Mouse (Mus musculus) heart, embryonic 16.5 days (tissue): ENCODE results near the gene Cubn. TPM values are rescaled to one million over a fixed set of nuclear protein-coding genes. Genes with fewer than 3 reads are reported as not detected.
A peak's percentile ranks its signal among the peaks of the same experiment; 100 is the strongest.

Source experiments
- ATAC-seq: fragments of 200-750 bp; cut with Nextera tagmentation; replicated peaks from 2 replicates; pipeline ENCODE4 v1.8.0; 2017; ENCODE audit warnings: moderate number of reproducible peaks; ENCODE audit not compliant: insufficient read depth, low FRiP score; ENCODE audit errors: extremely low read depth
- H3K27ac ChIP-seq: fragments of 300-500 bp; sonication (generic); 2 replicates; pipeline ENCODE4 v1.5.1; 2014; ENCODE audit warnings: mild to moderate bottlenecking, low read length, control low read depth, moderate library complexity
- H3K27me3 ChIP-seq: fragments of 300-500 bp; sonication (generic); 2 replicates; pipeline ENCODE4 v1.6.1; 2014; ENCODE audit warnings: low read length, mixed read lengths; ENCODE audit not compliant: control insufficient read depth, insufficient read depth
- H3K36me3 ChIP-seq: fragments of 300-500 bp; sonication (generic); 2 replicates; pipeline ENCODE4 v1.6.1; 2014; ENCODE audit not compliant: control insufficient read depth, insufficient read depth
- H3K4me1 ChIP-seq: fragments of 300-500 bp; sonication (generic); 2 replicates; pipeline ENCODE4 v1.6.1; 2014; ENCODE audit warnings: low read length, mixed read lengths; ENCODE audit not compliant: control insufficient read depth, insufficient read depth
- H3K4me2 ChIP-seq: fragments of 300-500 bp; sonication (generic); 2 replicates; pipeline ENCODE4 v1.6.1; 2014; ENCODE audit warnings: low read depth, mild to moderate bottlenecking, control low read depth, low read length
- H3K4me3 ChIP-seq: fragments of 300-500 bp; sonication (generic); 2 replicates; pipeline ENCODE4 v1.5.1; 2014; ENCODE audit warnings: mild to moderate bottlenecking, control low read depth, low read length
- H3K9ac ChIP-seq: fragments of 300-500 bp; sonication (generic); 2 replicates; pipeline ENCODE4 v1.6.1; 2014; ENCODE audit warnings: low read length, control low read depth
- H3K9me3 ChIP-seq: fragments of 300-500 bp; sonication (generic); replicated peaks from 2 replicates; pipeline ENCODE4 v1.6.1; 2016; ENCODE audit warnings: low read length; ENCODE audit not compliant: control insufficient read depth
- WGBS: fragments of 180-500 bp; shearing (Covaris S2); extraction: QIAGEN DNeasy Blood & Tissue Kit; methylation state at CpG from one replicate; pipeline ENCODE4 v1.1.7; 2014; 5-methylcytosine and 5-hydroxymethylcytosine counted together
- polyA plus RNA-seq: library from polyadenylated mRNA; unstranded; fragments of >200 nt; fragmentation: Nextera tagmentation; extraction: Ambion mirVana; gene quantifications from 2 replicates; pipeline ENCODE4 v1.2.1, GENCODE M21; 2015

Cubn gene
- polyA plus RNA-seq, 1 experiment from 2014 or later, result 0.28 TPM

DNA sequence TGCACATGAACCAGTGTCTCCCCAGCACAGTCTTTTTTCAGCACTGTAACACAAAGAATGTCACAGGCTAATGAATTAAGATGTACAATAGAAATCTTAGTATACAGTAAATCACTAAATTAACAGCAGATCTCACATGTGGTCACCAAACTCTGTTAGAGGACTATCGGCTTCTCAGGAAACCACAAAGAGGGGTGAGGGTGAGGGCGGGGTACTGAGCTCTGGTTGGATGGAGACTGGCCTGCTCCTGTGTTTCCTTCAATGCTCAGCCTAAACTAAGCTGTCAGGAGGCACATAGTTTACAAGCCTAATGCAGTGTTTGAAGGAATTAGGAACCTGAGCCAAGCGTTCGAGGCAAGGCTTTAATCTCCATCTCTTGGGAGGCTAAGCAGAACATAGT is 228.5 kb downstream of the Cubn start:
- H3K4me2 ChIP-seq, result no peak overlapping the region
- H3K4me1 ChIP-seq, result peaks cover 4% of the 10 kb centered on the region; the same call in 1 of the 2 replicates
- no peak overlapping the region for H3K27ac ChIP-seq
- H3K4me3 ChIP-seq, result no peak overlapping the region
- 77% methylated on average over 4 of the region's 4 CpGs for WGBS
- peaks cover 11% of the 10 kb centered on the region; the same call in 1 of the 2 replicates for H3K36me3 ChIP-seq
- no peaks in the 10 kb centered on the region for H3K9me3 ChIP-seq
- no peak overlapping the region for H3K9ac ChIP-seq
- no peak for ATAC-seq
- H3K27me3 ChIP-seq, result no peaks in the 10 kb centered on the region

DNA sequence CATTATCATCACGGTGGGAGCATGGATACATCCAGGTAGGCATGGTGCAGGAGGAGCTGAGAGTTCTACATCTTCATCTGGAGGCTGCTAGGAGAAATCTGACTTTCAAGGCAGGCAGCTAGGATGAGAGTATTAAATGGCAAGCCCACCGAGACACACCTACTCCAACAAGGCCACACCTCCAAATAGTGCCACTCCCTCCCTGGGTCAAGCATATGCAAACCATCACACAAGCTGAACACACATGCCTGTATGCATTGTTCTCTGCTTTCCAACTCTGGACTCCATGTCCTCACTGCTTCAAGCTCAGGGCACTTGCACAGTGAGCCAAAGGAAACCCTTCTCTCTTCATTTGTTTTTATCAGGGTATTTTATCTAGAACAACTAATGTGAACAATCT is 233.0 kb downstream of the Cubn start:
- Histone ChIP-seq H3K4me2 (no peak overlapping the region), H3K36me3 (peaks cover 38% of the 10 kb centered on the region), H3K27ac (no peak overlapping the region), H3K4me3 (no peak overlapping the region), H3K9me3 (peaks cover 5% of the 10 kb centered on the region; the same call in 1 of the 2 replicates), H3K9ac (no peak overlapping the region), H3K27me3 (no peaks in the 10 kb centered on the region), H3K4me1 (no peaks in the 10 kb centered on the region)
- WGBS, result 70% methylated on average over 2 of the region's 2 CpGs
- no peak for ATAC-seq

DNA sequence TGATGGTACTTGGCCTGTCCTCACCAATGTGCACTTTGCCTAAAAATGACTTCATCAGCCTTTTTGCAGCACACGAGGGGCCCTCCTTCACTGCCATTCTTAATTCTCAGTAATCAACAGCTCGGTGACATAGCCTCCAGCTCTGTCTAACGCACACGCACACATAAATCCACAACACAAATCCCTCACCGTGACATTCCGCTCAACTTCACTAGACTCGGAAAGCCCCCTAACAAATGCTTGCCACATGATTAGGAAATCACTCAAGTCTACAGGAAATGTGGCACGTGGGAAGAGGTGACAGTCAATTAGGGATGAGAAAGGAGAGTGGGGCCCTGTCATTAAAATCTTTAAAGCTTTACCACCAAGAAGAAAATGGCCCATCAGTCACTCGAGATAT is 250.9 kb downstream of the Cubn start:
- H3K4me3 ChIP-seq, result no peak overlapping the region
- H3K36me3 ChIP-seq, result peaks cover 11% of the 10 kb centered on the region
- no peak overlapping the region for H3K9ac ChIP-seq
- 61% methylated on average over 9 of the region's 9 CpGs for WGBS
- no peak overlapping the region for H3K4me2 ChIP-seq
- H3K27me3 ChIP-seq, result no peaks in the 10 kb centered on the region
- no peaks in the 10 kb centered on the region for H3K9me3 ChIP-seq
- no peak overlapping the region for H3K27ac ChIP-seq
- H3K4me1 ChIP-seq, result peaks cover 7% of the 10 kb centered on the region
- ATAC-seq, result no peak

DNA sequence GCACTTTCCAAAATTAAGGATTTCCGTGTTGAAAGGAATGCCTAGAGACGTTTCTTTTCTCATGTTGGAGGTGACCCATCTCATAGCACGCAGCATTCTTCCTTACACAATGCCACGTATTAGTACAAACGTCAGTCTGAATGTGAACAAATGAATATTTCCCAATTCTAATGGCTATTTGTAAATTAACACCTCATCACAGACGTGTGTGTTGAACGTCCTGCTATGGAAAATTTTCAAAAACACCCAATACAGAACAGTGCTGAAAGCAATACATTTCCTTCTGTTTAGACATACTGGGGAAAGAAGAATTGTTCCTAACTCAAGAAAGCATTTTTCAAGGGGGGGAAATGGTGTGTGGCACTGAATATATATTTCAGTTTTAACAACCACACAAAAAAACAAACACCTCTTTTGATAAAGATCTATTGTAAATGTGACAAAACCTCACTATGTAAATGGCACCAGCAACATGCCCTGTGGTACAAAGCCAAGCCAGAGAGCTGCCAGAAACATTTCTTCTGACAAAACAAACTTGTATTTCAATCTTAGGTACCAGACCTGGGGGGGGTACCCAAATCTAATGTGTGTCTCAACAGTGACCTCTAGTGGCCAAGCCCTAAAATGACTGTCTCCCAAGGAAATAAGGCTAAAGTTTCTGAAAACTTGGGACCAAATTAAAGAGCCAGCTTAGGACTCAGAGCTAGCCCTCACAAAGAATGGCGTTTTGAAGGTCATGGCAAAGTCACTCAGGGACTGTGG is 254.3 kb downstream of the Cubn start:
- H3K9me3 ChIP-seq, result no peaks in the 10 kb centered on the region
- H3K27ac ChIP-seq, result no peak overlapping the region
- H3K36me3 ChIP-seq, result peaks cover 6% of the 10 kb centered on the region
- 69% methylated on average over 8 of the region's 8 CpGs for WGBS
- H3K9ac ChIP-seq, result no peak overlapping the region
- H3K4me3 ChIP-seq, result no peak overlapping the region
- no peak for ATAC-seq
- no peak overlapping the region for H3K4me2 ChIP-seq
- H3K4me1 ChIP-seq, result peaks cover 25% of the 10 kb centered on the region
- H3K27me3 ChIP-seq, result no peaks in the 10 kb centered on the region

DNA sequence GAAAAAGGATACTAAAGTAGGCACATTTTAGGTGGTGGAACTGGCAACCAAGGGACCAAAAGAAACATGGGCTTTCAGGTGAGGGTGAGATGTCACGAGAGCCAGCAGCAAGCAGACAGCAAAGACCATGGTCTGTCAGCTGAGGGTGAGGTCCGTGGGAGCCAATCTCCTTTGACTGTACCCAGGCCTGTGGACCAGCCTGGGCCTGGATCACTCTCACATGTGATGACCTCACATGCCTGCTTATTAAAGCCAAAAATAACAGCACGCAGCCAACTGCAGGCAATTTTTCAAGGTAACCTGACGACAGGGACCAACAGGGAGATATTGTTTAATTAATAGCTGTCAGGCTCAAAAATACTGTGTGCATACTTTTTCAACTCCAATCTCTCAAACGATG is 255.9 kb downstream of the Cubn start:
- no peaks in the 10 kb centered on the region for H3K27me3 ChIP-seq
- WGBS, result 20% methylated on average over 5 of the region's 5 CpGs
- no peaks in the 10 kb centered on the region for H3K9me3 ChIP-seq
- H3K9ac ChIP-seq, result 0 out of 2 replicates have a peak overlapping the region, but pooled peaks have one; percentile 1
- peak overlapping the region; percentile 45 for H3K27ac ChIP-seq
- peaks cover 25% of the 10 kb centered on the region for H3K4me1 ChIP-seq
- H3K36me3 ChIP-seq, result peaks cover 6% of the 10 kb centered on the region
- peak; percentile 81 for ATAC-seq
- peak overlapping the region; percentile 7; the same call in 1 of the 2 replicates for H3K4me2 ChIP-seq
- no peak overlapping the region for H3K4me3 ChIP-seq

DNA sequence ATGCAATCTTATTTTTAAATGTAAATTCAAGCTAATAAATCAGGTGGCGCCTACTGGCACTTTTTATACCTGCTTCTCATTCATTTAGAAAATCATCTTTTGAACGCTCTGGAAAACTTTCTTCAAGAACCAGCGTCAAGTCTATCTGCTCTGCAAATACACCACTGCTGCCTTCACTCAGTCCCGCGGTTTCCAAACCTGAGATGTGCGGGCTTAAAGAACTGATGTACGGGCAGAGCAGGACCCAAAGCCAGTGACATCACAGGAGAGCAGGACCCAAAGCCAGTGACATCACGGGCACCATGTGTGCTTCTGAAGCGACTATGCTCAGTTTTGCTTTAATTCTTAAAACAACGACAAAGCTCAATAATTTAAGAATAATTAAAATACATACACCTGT is 256.8 kb downstream of the Cubn start:
- H3K36me3 ChIP-seq, result peaks cover 6% of the 10 kb centered on the region
- H3K9ac ChIP-seq, result no peak overlapping the region
- H3K4me2 ChIP-seq, result no peak overlapping the region
- WGBS, result 86% methylated on average over 10 of the region's 10 CpGs
- no peaks in the 10 kb centered on the region for H3K27me3 ChIP-seq
- H3K4me3 ChIP-seq, result no peak overlapping the region
- no peak overlapping the region for H3K27ac ChIP-seq
- no peak for ATAC-seq
- peaks cover 25% of the 10 kb centered on the region for H3K4me1 ChIP-seq
- H3K9me3 ChIP-seq, result no peaks in the 10 kb centered on the region

DNA sequence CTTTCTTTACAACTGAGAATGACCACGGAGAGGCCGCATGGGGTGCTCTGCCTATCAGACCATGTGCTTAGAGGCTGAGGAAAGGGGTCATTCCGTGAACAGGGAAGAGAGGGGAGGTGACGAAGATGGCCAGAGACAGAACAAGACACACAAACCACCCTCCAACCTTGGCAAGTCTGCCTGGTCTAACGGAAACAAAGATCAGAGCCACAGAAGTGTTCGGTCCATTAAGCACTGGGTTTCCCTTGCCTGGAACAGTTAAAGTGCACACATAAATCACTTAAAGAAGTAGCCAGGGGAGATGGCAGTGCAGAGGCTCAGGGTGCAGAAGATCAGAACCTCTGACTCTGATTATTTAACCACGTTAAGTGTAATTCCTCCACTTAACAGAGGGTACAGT is 257.7 kb downstream of the Cubn start:
- Histone ChIP-seq H3K36me3 (peaks cover 3% of the 10 kb centered on the region), H3K9ac (no peak overlapping the region), H3K4me1 (peaks cover 25% of the 10 kb centered on the region), H3K4me3 (no peak overlapping the region), H3K27me3 (no peaks in the 10 kb centered on the region), H3K4me2 (no peak overlapping the region), H3K27ac (no peak overlapping the region), H3K9me3 (0 out of 2 replicates have a peak, but pooled peaks cover 2% of the 10 kb centered on the region)
- 0 out of 2 replicates have a peak, but pooled peaks have one; percentile 31 for ATAC-seq
- 52% methylated on average over 7 of the region's 7 CpGs for WGBS

DNA sequence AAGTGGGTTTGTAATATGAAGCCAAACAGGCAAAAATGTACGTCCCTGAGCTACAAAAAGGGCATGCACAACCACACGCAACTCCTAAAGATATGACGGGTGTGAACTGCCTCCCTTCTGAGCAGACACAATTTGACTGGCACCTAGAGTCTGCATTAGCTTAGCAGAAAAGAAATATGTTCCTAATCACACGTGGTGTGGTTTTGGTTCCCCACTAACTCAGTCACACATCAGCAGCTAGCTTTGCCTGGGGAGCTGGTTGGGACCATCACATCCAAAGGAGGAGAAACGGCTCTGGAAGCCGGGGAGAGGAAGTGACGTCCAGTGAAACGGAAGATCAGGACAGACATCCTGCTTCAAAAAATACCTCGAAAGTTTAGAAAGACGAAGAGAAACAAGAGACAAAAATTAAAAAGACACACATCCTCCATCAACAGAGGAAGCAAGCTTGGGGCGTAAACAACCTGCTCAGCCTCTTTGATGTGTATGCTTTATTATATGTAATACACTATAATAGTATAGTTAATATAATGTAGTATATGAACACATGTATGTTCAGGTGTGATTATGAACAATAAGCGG is 258.3 kb downstream of the Cubn start:
- no peak overlapping the region for H3K4me3 ChIP-seq
- H3K9ac ChIP-seq, result no peak overlapping the region
- no peak overlapping the region for H3K27ac ChIP-seq
- 67% methylated on average over 12 of the region's 12 CpGs for WGBS
- H3K36me3 ChIP-seq, result peaks cover 3% of the 10 kb centered on the region
- H3K27me3 ChIP-seq, result no peaks in the 10 kb centered on the region
- peaks cover 25% of the 10 kb centered on the region for H3K4me1 ChIP-seq
- 0 out of 2 replicates have a peak, but pooled peaks cover 2% of the 10 kb centered on the region for H3K9me3 ChIP-seq
- ATAC-seq, result no peak
- H3K4me2 ChIP-seq, result no peak overlapping the region

DNA sequence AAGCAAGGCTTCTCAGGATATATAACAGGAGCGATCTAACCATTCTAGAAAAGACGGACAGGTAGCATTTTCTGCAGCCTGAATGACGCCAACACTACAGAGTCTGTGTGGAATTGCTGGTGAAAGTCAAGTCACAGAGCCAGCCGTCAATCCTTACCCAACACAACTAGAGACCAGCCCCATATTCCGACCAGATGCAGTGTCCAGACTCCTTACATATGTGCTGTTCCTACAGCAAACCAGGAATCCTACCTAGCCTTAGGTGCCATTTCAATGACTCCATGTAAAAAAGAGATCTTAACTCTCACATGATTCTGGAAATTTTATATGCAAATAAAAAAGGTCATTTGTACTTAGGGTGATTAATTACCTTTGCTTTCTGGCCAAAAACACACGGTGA is 259.3 kb downstream of the Cubn start:
- no peak overlapping the region for H3K4me2 ChIP-seq
- 0 out of 2 replicates have a peak, but pooled peaks cover 2% of the 10 kb centered on the region for H3K9me3 ChIP-seq
- H3K4me1 ChIP-seq, result peaks cover 25% of the 10 kb centered on the region
- WGBS, result 91% methylated on average over 6 of the region's 6 CpGs
- H3K27ac ChIP-seq, result no peak overlapping the region
- no peak for ATAC-seq
- H3K36me3 ChIP-seq, result peaks cover 3% of the 10 kb centered on the region; the same call in 1 of the 2 replicates
- H3K27me3 ChIP-seq, result no peaks in the 10 kb centered on the region
- H3K9ac ChIP-seq, result no peak overlapping the region
- H3K4me3 ChIP-seq, result no peak overlapping the region
